Mouse (Mus musculus) common myeloid progenitor, adult 5-6 weeks (primary cell): ENCODE measurements around the gene Fgg. TPM values are rescaled to one million over a fixed set of nuclear protein-coding genes. Genes with fewer than 3 reads are reported as not detected.

Experiments used
- ATAC-seq: replicated peaks from 2 replicates; pipeline ENCODE4 v1.8.0; 2016; ENCODE audit warnings: low read depth, mild to moderate bottlenecking, moderate TSS enrichment, inconsistent platforms; ENCODE audit not compliant: poor library complexity, severe bottlenecking
- total RNA-seq: library from RNA; stranded (forward); fragments of 200-1000, 187-1606 nt; gene quantifications from 2 replicates; pipeline ENCODE4 v1.2.3, GENCODE M21; 2017

The Fgg gene
- total RNA-seq, 1 experiment from 2014 or later: not detected

DNA sequence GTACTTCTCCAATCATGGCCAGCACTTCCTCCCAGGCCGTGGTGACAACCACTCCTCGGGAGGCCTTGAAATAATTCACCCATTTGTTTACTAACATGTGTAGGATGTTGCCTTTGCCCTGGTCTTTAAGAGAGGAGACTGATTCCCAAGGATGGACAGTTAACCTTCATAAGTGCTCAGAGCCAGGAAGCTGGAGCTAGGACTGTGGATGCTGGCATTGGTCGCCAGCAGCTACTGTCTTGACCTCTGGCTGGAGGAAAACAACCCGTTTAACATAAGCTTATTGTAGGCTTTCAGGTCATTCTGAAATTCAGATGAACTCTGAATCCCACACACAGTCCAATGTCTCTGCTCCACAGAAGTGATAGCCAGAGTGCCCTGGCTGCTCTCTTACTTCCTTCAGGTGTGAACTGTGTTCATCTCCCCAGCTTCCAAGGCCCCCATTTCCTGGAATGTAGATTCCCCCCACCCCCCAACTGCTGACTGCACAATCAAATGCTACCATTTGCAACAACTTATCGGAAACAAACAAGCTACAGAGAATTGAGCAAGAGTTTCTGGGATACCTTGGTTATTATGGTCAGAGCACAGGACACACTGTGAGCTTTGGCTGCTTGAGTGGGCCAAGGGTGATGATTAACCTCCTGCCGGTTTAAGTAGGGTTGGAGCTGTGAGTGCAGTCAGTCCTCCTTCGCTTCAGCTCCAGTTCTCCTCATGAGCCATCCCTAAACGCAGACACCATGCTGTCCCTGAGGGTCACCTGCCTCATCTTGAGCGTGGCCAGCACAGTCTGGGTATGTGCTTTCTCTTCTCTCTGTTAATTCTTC, 18.2 kb downstream of the Fgg start, which contains the start of gene Fga:
Gene Fga, plus strand, starts transcription at position 602 of the 827 bp plus-strand sequence.
- no peak for ATAC-seq

DNA sequence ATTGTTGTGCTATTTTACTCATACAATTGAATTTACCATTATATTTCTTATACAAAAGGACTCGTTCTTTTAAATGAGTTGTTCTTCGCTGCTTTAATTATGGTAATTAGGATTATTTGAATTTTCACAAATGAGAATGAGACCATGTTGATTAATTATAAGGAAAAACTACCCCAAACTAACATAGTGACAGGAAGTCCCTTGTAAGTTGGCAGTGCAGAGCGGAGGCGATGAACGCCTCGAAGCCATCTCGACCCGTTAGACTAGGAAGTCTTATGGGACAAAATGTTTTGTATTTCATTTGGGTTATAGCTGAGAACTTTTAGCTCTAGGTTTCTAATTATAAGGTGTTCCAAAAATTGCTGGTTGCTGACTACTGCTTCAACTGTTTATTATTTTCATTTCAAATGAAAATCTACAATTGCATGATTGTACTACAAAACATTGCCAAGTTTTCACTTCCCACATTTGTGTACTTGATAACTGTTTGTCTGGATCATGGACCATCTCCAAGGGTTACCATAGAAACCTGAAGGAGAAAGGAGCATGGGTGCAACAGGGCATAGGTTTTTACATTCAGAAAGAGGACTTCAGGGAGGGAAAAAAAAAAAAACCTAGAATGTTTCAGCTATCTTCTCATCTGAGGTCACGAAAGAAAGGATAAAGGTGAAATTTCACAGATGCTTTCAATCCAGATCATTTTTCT, 20.2 kb downstream of the Fgg start:
- ATAC-seq: no peak

DNA sequence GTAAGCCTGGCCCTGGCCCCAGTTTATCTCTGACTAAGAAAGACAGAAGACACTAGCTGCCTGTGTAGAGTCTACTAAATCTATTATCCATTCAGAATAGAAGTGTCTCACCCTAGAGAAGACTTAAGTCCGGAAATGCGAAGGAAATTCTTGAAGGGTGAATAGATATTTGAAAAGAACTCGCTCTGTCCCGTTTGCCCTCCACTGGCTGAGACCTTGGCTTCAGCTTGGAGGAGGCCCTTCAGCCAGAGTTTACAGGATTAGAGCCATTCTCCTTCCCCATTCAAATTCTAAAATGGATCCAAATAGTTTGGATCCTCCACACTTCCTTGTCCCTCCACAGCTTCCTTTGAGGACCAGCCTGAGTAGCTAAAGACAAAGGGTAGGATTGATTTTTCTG, 22.8 kb downstream of the Fgg start:
- ATAC-seq: no peak

DNA sequence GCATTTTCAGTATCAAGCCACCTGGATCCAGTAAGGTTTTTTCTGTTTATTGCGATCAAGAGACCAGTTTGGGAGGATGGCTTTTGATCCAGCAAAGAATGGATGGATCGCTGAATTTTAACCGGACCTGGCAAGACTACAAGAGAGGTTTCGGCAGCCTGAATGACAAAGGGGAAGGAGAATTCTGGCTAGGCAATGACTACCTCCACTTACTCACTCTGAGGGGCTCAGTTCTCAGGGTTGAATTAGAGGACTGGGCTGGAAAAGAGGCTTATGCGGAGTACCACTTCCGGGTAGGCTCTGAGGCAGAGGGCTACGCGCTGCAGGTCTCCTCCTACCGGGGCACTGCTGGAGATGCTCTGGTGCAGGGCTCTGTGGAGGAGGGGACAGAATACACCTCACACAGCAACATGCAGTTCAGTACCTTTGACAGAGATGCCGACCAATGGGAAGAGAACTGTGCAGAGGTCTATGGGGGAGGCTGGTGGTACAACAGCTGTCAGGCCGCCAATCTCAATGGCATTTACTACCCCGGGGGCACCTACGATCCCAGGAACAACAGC, 25.3 kb downstream of the Fgg start:
- ATAC-seq: no peak

DNA sequence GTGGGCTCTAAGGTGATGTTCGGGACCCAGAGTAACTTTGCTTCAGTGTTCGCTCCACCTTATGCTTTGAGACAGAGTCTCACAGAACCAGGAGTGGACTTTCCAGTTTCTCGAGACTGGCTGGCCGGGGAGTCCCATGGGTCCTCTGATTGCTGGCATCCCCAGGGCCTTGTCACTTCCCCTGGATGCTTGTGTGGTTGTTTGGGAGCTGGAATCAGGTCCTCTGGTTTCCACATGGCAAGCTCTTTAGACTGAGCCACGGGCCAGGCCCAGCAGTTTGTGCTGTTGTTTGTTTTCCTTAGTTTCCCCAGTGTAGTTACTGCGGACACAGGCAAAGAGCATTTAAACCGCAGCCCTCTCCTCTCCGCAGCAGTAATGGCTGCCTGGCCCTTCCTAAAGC, 26.3 kb downstream of the Fgg start:
- no peak for ATAC-seq

DNA sequence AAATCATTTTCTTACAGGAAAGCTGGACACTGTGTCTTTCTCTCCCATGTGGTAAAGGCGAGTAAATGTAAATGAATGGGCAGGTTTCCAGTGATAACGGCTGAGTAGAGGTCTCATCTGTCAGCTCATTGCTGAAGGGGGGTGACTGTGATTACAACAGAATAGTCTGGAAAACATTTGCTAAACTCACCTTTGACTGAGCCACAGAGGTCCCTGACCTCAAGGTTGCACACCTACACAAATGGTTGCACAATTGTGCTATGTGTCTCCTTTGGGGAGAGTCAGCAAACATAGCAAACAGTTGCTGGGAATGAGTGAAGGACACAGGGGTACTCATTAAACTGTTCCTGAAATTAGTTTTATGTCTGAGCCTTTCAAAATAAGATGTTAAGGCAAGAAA, 31.3 kb downstream of the Fgg start:
- ATAC-seq: no peak

DNA sequence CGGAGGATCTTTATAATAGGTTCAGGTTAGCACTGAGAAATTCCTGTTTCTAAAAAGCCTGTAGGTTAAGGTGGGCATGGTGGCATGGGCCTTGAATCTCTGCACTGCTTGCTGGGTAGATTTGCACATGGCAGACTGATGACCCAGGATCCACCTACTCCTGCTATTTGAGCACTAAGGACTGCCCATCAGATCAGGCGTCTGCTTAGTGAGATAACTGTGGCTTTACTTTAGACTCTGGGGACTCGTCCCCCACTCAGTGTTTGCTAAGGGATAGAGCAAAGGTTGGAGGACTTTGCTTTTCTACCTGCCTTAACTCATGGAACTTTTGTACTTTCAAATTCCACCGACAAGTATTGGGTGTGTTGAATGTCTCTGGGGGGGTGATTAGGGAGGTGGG, 32.1 kb downstream of the Fgg start:
- no peak for ATAC-seq

DNA sequence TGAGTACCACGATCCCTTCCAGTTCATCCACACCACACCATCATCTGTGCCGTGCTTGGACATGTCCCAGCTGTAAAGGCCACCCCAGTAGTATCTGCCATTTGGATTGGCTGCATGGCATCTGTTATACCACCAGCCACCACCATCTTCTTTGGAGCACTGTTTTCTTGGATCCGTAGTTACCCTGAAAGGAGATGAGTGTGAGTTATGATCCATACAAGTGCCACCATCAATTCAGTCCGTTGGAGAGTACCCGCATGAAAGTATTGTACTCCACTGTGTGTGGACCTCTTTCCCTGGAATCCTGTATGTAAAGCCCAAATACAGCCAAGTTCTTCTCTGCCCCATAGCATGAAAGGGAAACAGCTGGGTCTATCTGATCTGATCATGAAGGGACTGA, 34.9 kb downstream of the Fgg start:
- ATAC-seq: no peak

DNA sequence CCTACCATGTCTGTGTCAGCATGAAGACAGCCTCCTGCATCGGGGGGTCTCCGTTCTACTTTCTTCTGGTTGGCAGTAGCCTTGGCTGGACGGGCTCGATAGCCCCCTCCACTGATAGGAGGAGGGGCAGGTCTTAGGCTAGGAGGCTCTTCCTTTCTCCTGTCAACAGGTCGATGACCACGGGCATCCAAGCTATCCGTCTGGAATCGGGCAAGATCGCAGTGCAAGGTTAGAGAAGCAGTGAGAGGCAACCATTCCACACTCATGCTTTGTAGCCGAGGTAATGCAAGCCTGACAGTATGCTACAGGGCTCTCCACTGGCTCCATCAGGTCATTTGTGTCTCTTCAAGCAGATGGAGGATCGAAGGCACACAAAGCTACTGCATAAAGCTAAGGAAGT, 39.1 kb downstream of the Fgg start:
- no peak for ATAC-seq

DNA sequence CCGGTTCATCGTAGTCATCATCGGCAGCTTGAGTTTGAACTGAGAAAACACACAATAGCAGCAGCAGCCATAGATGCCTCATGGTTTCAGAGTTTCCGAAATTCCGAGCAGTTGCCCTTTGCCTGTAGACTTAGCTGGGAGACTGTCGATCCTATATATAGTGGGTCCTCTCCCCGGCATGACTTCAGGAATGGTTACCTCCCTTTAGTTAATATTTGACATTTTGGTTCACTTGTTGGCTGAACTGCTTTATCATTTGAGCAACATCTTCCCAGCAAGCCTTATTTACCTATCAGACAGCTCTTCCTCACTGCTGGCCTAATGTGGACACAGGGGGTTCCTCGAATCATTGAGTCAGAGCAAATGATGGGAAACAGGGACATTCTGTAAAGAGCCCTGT, 42.2 kb downstream of the Fgg start, which contains the start of gene Fgb:
Gene Fgb, minus strand, starts transcription at position 184 of the 400 bp plus-strand sequence.
- ATAC-seq: no peak

DNA sequence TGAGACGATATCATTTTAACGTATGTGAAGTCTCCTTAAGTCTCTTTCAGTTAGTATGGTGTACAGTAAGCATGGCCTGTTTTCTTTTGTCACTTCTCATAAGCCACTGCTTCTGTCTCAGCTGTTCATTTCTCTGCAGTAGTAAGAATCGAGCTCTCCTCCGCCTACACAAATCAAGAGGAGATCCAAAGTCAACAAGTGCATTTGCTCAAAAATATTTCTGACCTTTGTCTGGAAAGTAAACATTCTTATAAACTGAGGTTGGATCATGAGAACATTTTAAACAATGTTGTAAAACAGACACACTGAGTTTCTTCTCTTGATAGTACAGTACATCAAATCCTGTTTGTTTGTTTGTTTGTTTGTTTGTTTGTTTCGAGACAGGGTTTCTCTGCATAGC, 43.1 kb downstream of the Fgg start:
- ATAC-seq: no peak

DNA sequence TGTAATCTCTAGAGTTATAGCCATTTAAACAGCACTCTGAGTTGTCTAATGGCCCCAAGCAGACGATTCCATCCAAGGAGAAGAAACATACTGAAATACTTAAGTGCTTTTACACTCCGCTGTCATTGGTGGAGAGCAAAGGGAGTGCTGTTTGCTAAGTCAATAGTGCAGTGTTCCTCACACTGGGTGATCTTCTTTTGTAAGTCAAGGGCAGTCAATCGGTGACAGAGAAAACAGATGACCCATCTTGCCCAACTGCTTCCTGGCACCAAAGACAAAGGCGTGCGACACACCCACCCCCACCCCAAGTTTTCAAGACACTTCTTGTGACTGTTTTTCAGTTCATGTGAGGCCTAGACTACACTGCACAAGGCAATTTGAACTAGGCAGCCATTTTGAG, 44.6 kb downstream of the Fgg start:
- ATAC-seq: no peak

DNA sequence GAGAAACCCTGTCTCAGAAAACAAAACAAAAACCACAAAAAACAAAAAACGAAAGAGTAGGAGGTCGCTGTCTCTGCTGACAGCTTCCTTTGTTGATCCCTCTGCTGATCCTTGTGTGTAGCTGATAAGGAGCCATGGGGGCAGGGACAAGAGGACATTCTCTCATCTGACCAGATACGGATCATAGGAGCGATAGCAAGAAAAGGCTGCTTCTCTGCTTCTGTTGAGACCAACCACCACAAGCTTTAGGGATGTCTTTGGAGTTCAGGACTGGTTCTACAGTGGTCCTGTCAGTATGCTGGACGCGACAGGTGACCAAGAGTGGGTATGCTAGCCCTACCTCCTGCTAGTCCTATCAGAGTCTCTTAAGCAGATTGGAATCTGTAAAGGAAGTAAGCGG, 45.6 kb downstream of the Fgg start:
- no peak for ATAC-seq

DNA sequence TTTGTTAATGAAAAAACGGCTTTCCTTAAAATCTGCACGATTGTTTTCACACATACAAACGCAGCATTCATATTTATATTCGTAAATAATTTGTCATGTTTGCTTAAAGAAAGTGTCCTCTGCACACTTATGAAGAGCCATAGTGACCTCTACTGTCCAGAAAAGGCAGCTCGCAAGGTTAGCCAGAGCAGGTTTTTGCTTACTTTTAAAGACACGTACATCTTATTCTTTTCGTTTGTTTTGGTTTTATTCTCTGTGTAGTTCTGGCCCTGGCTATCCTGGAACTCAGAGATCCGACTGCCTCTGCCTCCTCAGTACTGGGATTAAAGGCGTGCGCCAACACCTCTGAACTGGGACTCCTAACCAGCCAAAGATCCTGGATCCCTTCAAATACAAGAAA, 46.2 kb downstream of the Fgg start:
- peak; percentile 34; the same call in 1 of the 2 replicates for ATAC-seq

DNA sequence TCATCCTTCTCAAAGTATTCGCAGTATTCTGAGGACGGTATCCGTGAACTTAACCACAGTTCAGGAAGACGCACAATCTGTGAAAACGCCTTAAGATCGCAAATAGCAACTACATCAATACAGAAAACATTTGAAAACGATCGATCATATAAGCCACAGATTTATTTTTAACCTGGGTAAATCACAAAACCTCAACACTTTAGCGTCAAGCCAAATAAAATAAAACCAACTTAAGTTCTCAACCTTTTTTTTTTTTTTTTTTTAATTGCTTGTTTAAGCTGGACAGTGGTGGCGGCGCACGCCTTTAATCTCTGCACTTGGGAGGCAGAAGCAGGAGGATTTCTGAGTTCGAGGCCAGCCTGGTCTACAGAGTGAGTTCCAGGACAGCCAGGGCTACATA, 47.2 kb downstream of the Fgg start:
- ATAC-seq: no peak

DNA sequence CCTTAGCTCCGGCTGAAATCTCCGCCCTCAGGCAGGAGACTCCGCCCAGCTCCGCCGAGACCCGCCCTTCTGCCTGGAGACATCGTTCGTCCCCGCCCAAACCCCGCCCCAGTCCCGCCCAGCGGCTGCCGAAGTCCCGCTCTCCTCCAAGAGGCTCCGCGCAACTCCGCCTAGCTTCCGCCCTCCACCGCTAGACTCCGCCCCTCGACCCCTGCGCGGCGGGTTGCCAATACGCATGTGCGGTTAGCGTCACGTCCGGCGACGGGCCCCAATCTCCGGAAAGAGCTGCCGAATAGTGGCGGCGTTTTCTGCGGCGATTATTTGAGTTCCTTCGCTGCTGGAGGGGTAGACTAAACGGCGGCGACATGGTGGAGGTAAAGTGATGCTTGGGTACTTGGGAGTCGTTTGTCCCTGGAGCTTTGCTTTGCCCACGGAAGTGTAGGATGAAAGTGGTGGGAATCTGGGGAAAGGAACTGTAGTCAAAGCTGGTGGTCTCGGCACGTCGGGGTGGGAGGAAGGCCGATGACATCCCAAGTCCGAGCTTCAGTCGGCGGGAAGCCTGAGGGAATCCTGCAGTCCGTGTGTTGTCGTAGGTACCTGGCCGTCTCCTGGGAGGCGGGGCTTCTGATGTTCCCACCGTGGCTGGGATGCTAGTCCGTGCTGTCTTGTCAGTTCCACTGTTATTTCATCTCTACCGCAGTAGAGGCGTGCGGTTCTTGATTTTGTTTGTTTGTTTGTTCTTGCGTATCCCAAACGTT, 47.9 kb downstream of the Fgg start, which contains the start of gene Plrg1:
Gene Plrg1, plus strand, starts transcription at position 242 of the 758 bp plus-strand sequence.
- peak; percentile 90 for ATAC-seq

DNA sequence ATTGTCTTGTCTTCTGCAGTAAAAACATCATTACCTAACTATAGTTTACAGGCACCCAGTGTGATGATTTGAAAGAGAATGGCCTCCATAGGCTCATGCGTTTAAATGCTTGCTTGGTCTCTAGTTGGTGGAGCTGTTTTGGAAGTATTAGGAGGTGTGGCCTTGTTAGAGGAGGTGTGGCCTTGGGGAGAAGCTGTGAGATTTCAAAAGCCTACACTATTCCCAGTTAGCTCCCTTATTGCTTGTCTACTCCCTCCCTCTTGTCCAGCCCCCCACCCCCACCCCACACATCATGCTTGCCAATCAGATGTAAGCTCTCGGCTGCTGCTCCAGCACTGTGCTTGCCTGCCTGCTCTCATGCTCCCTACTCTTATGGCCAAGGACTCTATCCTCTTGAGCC, 49.5 kb downstream of the Fgg start:
- ATAC-seq: no peak
